Mouse (Mus musculus): ENCODE results near the gene Phf20. TPM values are rescaled to one million over a fixed set of nuclear protein-coding genes. Genes with fewer than 3 reads are reported as not detected.

Phf20 gene
- polyA plus RNA-seq, 1 experiment = 20.8 TPM

DNA sequence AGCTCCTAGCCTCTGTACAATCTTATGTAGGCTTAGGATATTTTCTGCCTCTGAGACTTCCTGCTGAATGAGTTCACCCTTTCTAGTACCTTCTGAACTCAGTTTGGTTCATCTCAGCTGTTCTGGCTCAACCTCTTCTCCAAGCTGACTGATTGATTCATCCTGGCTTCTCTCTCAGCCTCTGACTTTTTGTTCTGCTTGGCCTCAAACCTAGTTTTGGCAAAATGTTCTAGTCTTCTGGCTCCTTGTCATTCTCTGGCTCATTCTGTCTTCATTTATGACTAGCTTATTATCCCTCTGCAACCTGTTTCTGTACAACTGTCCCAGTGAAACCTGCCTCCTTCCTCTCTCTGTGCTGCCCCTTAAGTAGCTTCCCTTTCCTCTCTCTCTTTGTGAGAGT lies 122.2 kb downstream of the Phf20 start:
- no peak overlapping the region for H3K27ac ChIP-seq (ENCODE audit: control insufficient read depth, insufficient read depth, low read depth, low read length, poor library complexity)
- no peak overlapping the region for H3K4me3 ChIP-seq (replicated peaks; ENCODE audit: control insufficient read depth, low read depth, low read length)
- no peak for TF ChIP-seq POLR2A (IDR thresholded peaks at IDR 0.05; ENCODE audit: borderline replicate concordance, control insufficient read depth, low read depth, low read length)
- no peak for TF ChIP-seq CTCF (IDR thresholded peaks at IDR 0.05; ENCODE audit: control insufficient read depth, insufficient read depth, low read length)
- H3K4me1 ChIP-seq (ENCODE audit: control insufficient read depth, insufficient read depth, low read length) = no peaks in the 10 kb centered on the region; the same call in 1 of the 2 replicates

DNA sequence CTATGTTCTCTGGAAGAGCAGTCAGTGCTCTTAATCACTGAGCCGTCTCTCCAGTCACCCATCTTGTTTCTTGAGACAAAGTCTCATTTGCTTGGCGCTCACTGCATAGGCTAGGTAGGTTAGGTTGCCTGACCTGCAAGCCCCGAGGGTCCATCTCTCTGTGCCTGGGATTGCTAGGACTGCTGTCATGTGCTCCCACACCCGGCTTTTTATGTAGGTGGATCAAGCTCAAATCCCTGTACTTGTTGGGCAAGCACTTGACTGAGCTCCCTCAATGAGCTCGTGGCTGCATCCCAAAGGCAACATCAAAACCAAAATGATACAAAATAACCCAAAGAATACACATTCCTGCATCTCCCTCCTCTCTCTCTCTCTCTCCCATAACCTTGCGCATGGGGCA lies 125.3 kb downstream of the Phf20 start:
- 86% methylated on average over 6 of the region's 6 CpGs for WGBS
- H3K4me3 ChIP-seq (replicated peaks; ENCODE audit: control insufficient read depth, low read depth, low read length) = no peak overlapping the region
- TF ChIP-seq POLR2A (IDR thresholded peaks at IDR 0.05; ENCODE audit: borderline replicate concordance, control insufficient read depth, low read depth, low read length) = no peak
- no peak for TF ChIP-seq CTCF (IDR thresholded peaks at IDR 0.05; ENCODE audit: control insufficient read depth, insufficient read depth, low read length)
- peaks cover 3% of the 10 kb centered on the region; the same call in 1 of the 2 replicates for H3K4me1 ChIP-seq (ENCODE audit: control insufficient read depth, insufficient read depth, low read length)
- no peak overlapping the region for H3K27ac ChIP-seq (ENCODE audit: control insufficient read depth, insufficient read depth, low read depth, low read length, poor library complexity)

DNA sequence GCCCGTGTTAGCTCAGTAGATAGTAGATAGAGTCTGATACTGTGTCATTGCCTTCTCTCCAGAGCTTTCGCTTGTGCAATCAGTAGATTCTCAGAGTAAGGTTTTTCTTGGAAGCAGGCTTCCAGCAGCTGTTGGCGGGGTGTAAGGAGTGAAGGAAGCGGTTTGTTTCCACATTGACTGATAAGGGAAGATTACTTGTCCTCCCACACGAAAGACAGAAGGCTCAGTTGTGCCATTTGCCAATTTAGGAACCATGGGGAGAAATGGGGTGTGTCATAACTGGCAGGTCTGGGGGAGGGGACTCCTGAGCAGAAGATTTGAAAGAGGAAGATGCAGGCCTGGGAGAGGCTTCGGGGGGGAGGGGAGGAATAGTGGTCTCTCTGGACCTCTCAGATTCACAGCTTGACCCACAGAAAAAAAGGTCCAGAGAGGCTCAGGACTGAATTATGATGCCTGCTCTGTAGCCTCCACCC lies 127.9 kb downstream of the Phf20 start:
- Histone ChIP-seq H3K4me3 (replicated peaks; ENCODE audit: control insufficient read depth, low read depth, low read length) (no peak overlapping the region), H3K27ac (ENCODE audit: control insufficient read depth, insufficient read depth, low read depth, low read length, poor library complexity) (peak overlapping the region; percentile 80), H3K4me1 (ENCODE audit: control insufficient read depth, insufficient read depth, low read length) (peaks cover 3% of the 10 kb centered on the region; the same call in 1 of the 2 replicates)
- WGBS = 9% methylated on average over 6 of the region's 6 CpGs
- TF ChIP-seq POLR2A (IDR thresholded peaks at IDR 0.05; ENCODE audit: borderline replicate concordance, control insufficient read depth, low read depth, low read length) = no peak
- no peak for TF ChIP-seq CTCF (IDR thresholded peaks at IDR 0.05; ENCODE audit: control insufficient read depth, insufficient read depth, low read length)

DNA sequence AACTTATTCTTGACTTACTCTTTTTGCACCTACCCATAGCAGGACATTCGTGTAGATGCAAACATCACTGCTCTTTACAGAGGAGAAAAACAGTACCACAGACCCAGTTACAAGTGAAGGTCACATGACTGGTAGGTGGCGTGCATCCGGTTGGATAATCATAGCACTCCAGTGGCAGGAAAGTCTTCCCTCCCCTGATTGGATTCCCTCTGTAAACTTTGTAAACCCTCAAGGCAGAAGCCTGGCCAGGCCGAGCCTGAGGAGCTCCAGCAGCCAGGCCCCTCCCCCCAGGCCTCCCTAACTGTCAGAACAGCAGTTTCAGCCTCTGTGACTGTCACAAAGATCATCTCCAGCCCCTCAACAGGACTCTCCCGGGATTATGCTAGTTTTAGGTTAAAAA lies 128.4 kb downstream of the Phf20 start:
- Histone ChIP-seq H3K27ac (ENCODE audit: control insufficient read depth, insufficient read depth, low read depth, low read length, poor library complexity) (peak overlapping the region; percentile 80), H3K4me1 (ENCODE audit: control insufficient read depth, insufficient read depth, low read length) (peaks cover 3% of the 10 kb centered on the region; the same call in 1 of the 2 replicates), H3K4me3 (replicated peaks; ENCODE audit: control insufficient read depth, low read depth, low read length) (no peak overlapping the region)
- no peak for TF ChIP-seq POLR2A (IDR thresholded peaks at IDR 0.05; ENCODE audit: borderline replicate concordance, control insufficient read depth, low read depth, low read length)
- TF ChIP-seq CTCF (IDR thresholded peaks at IDR 0.05; ENCODE audit: control insufficient read depth, insufficient read depth, low read length) = no peak
- WGBS = 16% methylated on average over 5 of the region's 5 CpGs

DNA sequence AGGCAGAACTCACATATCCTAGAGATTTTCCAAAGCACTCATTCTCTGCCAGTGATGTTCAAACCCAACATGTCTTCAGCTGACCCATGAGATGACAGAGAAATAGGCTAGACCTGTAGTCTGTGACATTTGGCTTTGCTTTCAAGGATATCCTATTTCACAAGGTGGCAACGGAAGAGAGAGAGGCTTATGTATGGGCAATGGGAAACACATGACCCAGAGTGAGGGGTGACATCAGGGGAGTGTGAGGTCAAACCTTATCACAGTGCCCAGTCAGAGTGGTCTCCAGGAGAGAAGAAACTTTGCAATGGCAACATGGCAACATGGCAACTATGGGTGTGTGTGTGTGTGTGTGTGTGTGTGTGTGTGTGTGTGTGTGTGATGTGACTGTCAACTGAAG lies 134.4 kb downstream of the Phf20 start:
- Histone ChIP-seq H3K27ac (ENCODE audit: control insufficient read depth, insufficient read depth, low read depth, low read length, poor library complexity) (no peak overlapping the region), H3K4me3 (replicated peaks; ENCODE audit: control insufficient read depth, low read depth, low read length) (no peak overlapping the region), H3K4me1 (ENCODE audit: control insufficient read depth, insufficient read depth, low read length) (peaks cover 2% of the 10 kb centered on the region; the same call in 1 of the 2 replicates)
- TF ChIP-seq CTCF (IDR thresholded peaks at IDR 0.05; ENCODE audit: control insufficient read depth, insufficient read depth, low read length) (no peak), POLR2A (IDR thresholded peaks at IDR 0.05; ENCODE audit: borderline replicate concordance, control insufficient read depth, low read depth, low read length) (no peak)
- 42% methylated on average over 1 of the region's 1 CpGs for WGBS

DNA sequence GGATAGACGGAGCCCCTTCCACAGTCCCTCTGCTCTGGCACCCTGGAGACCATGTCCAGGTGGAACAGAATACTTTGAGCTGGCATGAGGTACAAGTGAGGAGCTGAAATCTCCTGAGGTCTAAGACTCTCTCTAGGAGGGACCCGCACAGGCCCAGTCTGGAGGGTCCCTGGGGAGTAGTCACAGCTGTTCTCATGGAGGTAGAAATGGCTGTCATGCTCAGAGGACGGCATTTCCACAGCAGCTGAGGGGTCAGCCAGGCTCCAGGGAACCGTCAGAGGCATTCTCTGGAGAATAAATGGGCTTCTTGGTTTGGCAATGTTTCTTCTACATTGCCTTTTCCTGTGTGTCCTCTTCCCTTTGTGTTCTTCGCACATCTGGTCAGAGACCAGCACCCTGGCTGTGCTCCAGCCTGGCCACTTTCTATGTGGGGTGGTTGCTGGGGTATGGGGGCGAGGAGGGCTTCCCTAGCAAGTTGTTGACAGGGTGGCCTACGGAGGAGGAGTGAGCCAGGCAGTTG lies 135.2 kb downstream of the Phf20 start:
- Histone ChIP-seq H3K27ac (ENCODE audit: control insufficient read depth, insufficient read depth, low read depth, low read length, poor library complexity) (no peak overlapping the region), H3K4me1 (ENCODE audit: control insufficient read depth, insufficient read depth, low read length) (peaks cover 2% of the 10 kb centered on the region; the same call in 1 of the 2 replicates), H3K4me3 (replicated peaks; ENCODE audit: control insufficient read depth, low read depth, low read length) (no peak overlapping the region)
- TF ChIP-seq CTCF (IDR thresholded peaks at IDR 0.05; ENCODE audit: control insufficient read depth, insufficient read depth, low read length) = no peak
- no peak for TF ChIP-seq POLR2A (IDR thresholded peaks at IDR 0.05; ENCODE audit: borderline replicate concordance, control insufficient read depth, low read depth, low read length)
- WGBS = 55% methylated on average over 7 of the region's 7 CpGs

DNA sequence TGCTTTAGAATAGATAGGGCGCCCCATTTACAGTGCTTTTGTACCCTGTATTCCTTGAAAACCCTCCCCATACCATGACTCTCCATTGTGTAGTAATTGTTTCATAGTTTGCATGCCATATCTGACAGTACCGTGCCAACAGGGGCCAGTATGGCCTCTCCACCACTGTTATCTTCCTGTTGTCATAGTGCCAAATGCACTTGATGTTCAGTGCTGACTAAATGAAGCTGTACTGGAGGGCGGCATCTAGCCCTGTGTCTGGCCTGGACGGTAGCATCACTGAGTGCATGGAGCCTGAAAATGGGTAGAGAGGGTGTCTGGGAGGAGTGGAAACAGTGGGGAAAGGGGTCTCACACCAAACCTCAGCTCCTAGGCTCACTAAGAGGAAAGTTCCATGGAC lies 143.8 kb downstream of the Phf20 start:
- WGBS = 66% methylated on average over 4 of the region's 4 CpGs
- TF ChIP-seq CTCF (IDR thresholded peaks at IDR 0.05; ENCODE audit: control insufficient read depth, insufficient read depth, low read length) (no peak), POLR2A (IDR thresholded peaks at IDR 0.05; ENCODE audit: borderline replicate concordance, control insufficient read depth, low read depth, low read length) (no peak)

DNA sequence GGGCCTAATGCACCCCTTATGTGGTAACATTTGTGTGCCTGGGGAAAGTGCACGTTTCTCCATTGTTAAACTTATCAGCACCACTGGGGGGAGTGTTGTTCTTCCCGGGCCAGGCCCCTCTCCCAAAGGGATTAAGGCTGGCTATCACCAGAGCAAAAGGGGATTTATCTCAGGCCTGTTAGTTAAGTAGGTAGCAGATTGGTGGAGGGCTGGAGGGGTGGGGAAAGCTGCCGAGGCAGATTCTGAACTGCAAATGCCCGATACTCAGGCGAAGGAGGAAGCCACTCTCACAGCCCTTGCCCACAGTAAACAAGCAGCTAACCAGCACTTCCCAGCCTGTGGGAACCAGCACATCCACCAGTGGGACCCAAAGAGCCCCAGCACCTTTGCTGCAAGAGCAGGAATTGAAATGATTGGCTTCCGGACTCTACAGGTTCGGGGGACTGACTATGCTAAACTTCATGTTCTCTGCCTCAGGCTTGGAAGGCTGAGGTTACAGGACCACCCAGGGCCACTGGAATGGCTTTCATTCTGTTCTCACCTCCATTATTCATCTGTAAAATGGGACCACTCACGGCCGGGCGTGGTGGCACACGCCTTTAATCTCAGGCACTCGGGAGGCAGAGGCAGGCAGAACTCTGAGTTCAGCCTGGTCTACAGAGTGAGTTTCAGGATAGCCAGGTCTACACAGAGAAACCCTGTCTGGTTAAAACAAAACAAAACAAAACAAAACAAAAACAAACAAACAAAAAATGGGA lies 148.7 kb downstream of the Phf20 start:
- H3K4me3 ChIP-seq (replicated peaks; ENCODE audit: control insufficient read depth, low read depth, low read length) = no peak overlapping the region
- TF ChIP-seq CTCF (IDR thresholded peaks at IDR 0.05; ENCODE audit: control insufficient read depth, insufficient read depth, low read length) (no peak), POLR2A (IDR thresholded peaks at IDR 0.05; ENCODE audit: borderline replicate concordance, control insufficient read depth, low read depth, low read length) (no peak)
- 50% methylated on average over 12 of the region's 12 CpGs for WGBS
- H3K4me1 ChIP-seq (ENCODE audit: control insufficient read depth, insufficient read depth, low read length) = no peaks in the 10 kb centered on the region
- H3K27ac ChIP-seq (ENCODE audit: control insufficient read depth, insufficient read depth, low read depth, low read length, poor library complexity) = no peak overlapping the region

More for the DNA sequence above, 143.8 kb downstream of the Phf20 start:
- H3K4me3 ChIP-seq (replicated peaks; ENCODE audit: control insufficient read depth, low read depth, low read length) = no peak overlapping the region
- no peaks in the 10 kb centered on the region for H3K4me1 ChIP-seq (ENCODE audit: control insufficient read depth, insufficient read depth, low read length)
- no peak overlapping the region for H3K27ac ChIP-seq (ENCODE audit: control insufficient read depth, insufficient read depth, low read depth, low read length, poor library complexity)

All from bone marrow, adult 2 months (tissue).